In the genomic region with DNA sequence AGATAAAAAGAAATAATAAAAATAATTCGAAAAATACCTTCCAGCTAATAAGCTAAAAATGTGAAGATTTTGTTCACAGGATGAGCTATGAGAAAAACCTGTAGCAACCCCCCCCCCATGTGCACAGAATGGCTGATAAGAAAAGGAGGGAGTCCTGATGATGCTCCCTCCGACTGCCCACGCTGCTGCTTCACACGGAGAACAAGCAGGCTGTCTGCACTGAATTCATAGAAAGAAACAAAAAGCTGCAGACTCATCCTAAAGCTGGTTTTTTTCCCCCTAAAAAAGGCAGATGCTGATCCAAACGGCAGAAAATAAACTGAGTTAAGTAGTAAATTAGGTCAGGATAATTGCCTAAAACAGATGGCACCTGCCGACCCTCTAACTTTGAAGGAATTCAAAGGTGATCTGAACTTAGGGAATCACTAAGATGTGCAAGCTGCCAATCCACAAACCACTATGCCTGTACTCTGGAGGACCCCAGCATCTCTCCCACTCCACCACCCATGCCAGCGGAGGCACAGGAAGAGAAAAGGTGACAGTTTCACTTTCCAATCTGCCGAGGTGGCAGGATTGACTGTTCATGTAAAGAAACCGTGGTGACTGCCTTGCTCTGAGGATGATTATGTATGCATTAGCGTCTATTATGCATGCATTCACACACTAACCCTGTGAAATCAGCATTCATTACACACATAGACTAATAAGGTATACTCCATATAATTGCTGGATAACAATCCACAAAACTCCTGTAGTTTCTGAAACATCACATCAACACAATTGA, we compare ENCODE assay signal across 19 mouse cellular contexts.
A peak's percentile ranks its signal among the peaks of the same experiment; 100 is the strongest.
DNase-seq lines count a peak whose midpoint lies in the region; ATAC-seq and TF ChIP-seq lines count a peak whose summit lies in the region.
"Had no signal": no experiment of that assay in that cellular context is flagged by ENCODE, and none has a peak within 500 bp of the region (broad histone marks: within the 10 kb centered on the region; RNA-seq: fewer than 3 reads in every experiment).

No protein-coding gene starts in this region.

- 63% methylated on average over 10 of the region's 10 CpGs for WGBS in hindbrain, embryonic 13.5 days
- WGBS in hindbrain, embryonic 14.5 days = 66% methylated on average over 10 of the region's 10 CpGs
- WGBS in midbrain, embryonic 15.5 days = 54% methylated on average over 10 of the region's 10 CpGs
- WGBS in midbrain, embryonic 11.5 days = 83% methylated on average over 10 of the region's 10 CpGs
- WGBS in lung, adult 2 months = 73% methylated on average over 10 of the region's 10 CpGs

- 0 out of 2 replicates have a peak overlapping the region, but pooled peaks have one; percentile 5 for H3K27ac ChIP-seq in hindbrain, embryonic 13.5 days
- no peak overlapping the region for H3K27ac ChIP-seq in hindbrain, embryonic 14.5 days
- 0 out of 2 replicates have a peak overlapping the region, but pooled peaks have one; percentile 13 for H3K27ac ChIP-seq in midbrain, embryonic 15.5 days
- H3K27ac ChIP-seq in midbrain, embryonic 11.5 days (ENCODE audit: low read depth, low read length) = no peak overlapping the region
- H3K27ac ChIP-seq: embryonic facial prominence, embryonic 13.5 days; heart, embryonic 13.5 days; hindbrain, embryonic 10.5 days; macrophage; neural tube, embryonic 15.5 days had no signal

- no peak overlapping the region for H3K4me3 ChIP-seq in hindbrain, embryonic 13.5 days
- H3K4me3 ChIP-seq in hindbrain, embryonic 14.5 days (replicated peaks; ENCODE audit: low read length) = no peak overlapping the region
- H3K4me3 ChIP-seq in midbrain, embryonic 15.5 days = no peak overlapping the region
- no peak overlapping the region for H3K4me3 ChIP-seq in midbrain, embryonic 11.5 days (ENCODE audit: low read depth, low read length)
- H3K4me3 ChIP-seq in lung, adult 2 months (replicated peaks; ENCODE audit: extremely low read depth, low read depth, low read length) = no peak overlapping the region
- H3K4me3 ChIP-seq: embryonic facial prominence, embryonic 13.5 days; heart, embryonic 13.5 days; hindbrain, embryonic 10.5 days; neural tube, embryonic 15.5 days had no signal

- H3K27me3 ChIP-seq in hindbrain, embryonic 13.5 days = no peaks in the 10 kb centered on the region
- no peaks in the 10 kb centered on the region for H3K27me3 ChIP-seq in hindbrain, embryonic 14.5 days (ENCODE audit: control insufficient read depth, insufficient read depth, low read length)
- H3K27me3 ChIP-seq in midbrain, embryonic 15.5 days (replicated peaks) = no peaks in the 10 kb centered on the region
- no peaks in the 10 kb centered on the region for H3K27me3 ChIP-seq in midbrain, embryonic 11.5 days (ENCODE audit: control insufficient read depth, insufficient read depth, low read length)
- H3K27me3 ChIP-seq: embryonic facial prominence, embryonic 13.5 days; heart, embryonic 13.5 days; neural tube, embryonic 15.5 days had no signal

- H3K4me1 ChIP-seq in hindbrain, embryonic 13.5 days (replicated peaks) = peaks cover 7% of the 10 kb centered on the region; the same call in 1 of the 2 replicates
- no peaks in the 10 kb centered on the region for H3K4me1 ChIP-seq in hindbrain, embryonic 14.5 days (replicated peaks; ENCODE audit: control insufficient read depth, insufficient read depth, low read length)
- H3K4me1 ChIP-seq in midbrain, embryonic 15.5 days = peaks cover 10% of the 10 kb centered on the region
- no peaks in the 10 kb centered on the region for H3K4me1 ChIP-seq in midbrain, embryonic 11.5 days (ENCODE audit: control insufficient read depth, insufficient read depth, low read length)
- H3K4me1 ChIP-seq in lung, adult 2 months (ENCODE audit: control insufficient read depth, insufficient read depth, low read length) = peaks cover 6% of the 10 kb centered on the region; the same call in 1 of the 2 replicates
- H3K4me1 ChIP-seq: hindbrain, embryonic 10.5 days had no signal

- peaks cover 26% of the 10 kb centered on the region for H3K36me3 ChIP-seq in hindbrain, embryonic 13.5 days
- H3K36me3 ChIP-seq in hindbrain, embryonic 14.5 days (replicated peaks; ENCODE audit: control insufficient read depth, insufficient read depth) = peaks cover 11% of the 10 kb centered on the region
- H3K36me3 ChIP-seq in midbrain, embryonic 15.5 days (replicated peaks) = no peaks in the 10 kb centered on the region
- H3K36me3 ChIP-seq in midbrain, embryonic 11.5 days (ENCODE audit: control insufficient read depth, insufficient read depth, low read length) = peaks cover 6% of the 10 kb centered on the region
- H3K36me3 ChIP-seq: G1E had no signal

- H3K4me2 ChIP-seq in hindbrain, embryonic 13.5 days = no peak overlapping the region
- H3K4me2 ChIP-seq in hindbrain, embryonic 14.5 days (replicated peaks) = no peak overlapping the region
- H3K4me2 ChIP-seq in midbrain, embryonic 15.5 days = no peak overlapping the region
- no peak overlapping the region for H3K4me2 ChIP-seq in midbrain, embryonic 11.5 days
- H3K4me2 ChIP-seq: embryonic facial prominence, embryonic 13.5 days; heart, embryonic 13.5 days; lung, embryonic 14.5 days; neural tube, embryonic 15.5 days had no signal

- H3K9ac ChIP-seq in hindbrain, embryonic 13.5 days = no peak overlapping the region
- H3K9ac ChIP-seq in hindbrain, embryonic 14.5 days = no peak overlapping the region
- no peak overlapping the region for H3K9ac ChIP-seq in midbrain, embryonic 15.5 days
- H3K9ac ChIP-seq in midbrain, embryonic 11.5 days (ENCODE audit: low read length) = no peak overlapping the region
- H3K9ac ChIP-seq: embryonic facial prominence, embryonic 13.5 days; heart, embryonic 13.5 days; lung, embryonic 14.5 days; neural tube, embryonic 15.5 days had no signal

- TF ChIP-seq CTCF in lung, adult 2 months (IDR thresholded peaks at IDR 0.05; ENCODE audit: insufficient read depth, low read length) = no peak

- TF ChIP-seq POLR2A in lung, adult 2 months (IDR thresholded peaks at IDR 0.05; ENCODE audit: borderline replicate concordance, extremely low read depth, low read depth, low read length) = no peak

- H3K9me3 ChIP-seq in hindbrain, embryonic 13.5 days = no peaks in the 10 kb centered on the region
- no peaks in the 10 kb centered on the region for H3K9me3 ChIP-seq in hindbrain, embryonic 14.5 days (ENCODE audit: control insufficient read depth, low read length)
- no peaks in the 10 kb centered on the region for H3K9me3 ChIP-seq in midbrain, embryonic 15.5 days
- H3K9me3 ChIP-seq in midbrain, embryonic 11.5 days (ENCODE audit: control insufficient read depth, low read length) = no peaks in the 10 kb centered on the region
- H3K9me3 ChIP-seq: embryonic facial prominence, embryonic 13.5 days; G1E; heart, embryonic 13.5 days; hindbrain, embryonic 10.5 days; neural tube, embryonic 15.5 days had no signal

- ATAC-seq in hindbrain, embryonic 13.5 days (ENCODE audit: low FRiP score) = no peak
- no peak for ATAC-seq in hindbrain, embryonic 14.5 days (ENCODE audit: low FRiP score)
- peak; percentile 48; the same call in 1 of the 2 replicates for ATAC-seq in midbrain, embryonic 15.5 days (replicated peaks)
- ATAC-seq in midbrain, embryonic 11.5 days (ENCODE audit: low FRiP score) = no peak
- 0 out of 4 replicates have a peak, but pooled peaks have one; percentile 13 to 33 for ATAC-seq in hematopoietic stem cell, adult 5-6 weeks (replicated peaks in 1 of 2; ENCODE audit: insufficient read depth in 1 of 2, low FRiP score in 2 of 2, low TSS enrichment in 1 of 2, low read depth in 1 of 2, poor library complexity in 2 of 2, severe bottlenecking in 2 of 2)

- DNase-seq in hindbrain, embryonic 14.5 days (ENCODE audit: low spot score) = no peak
- no peak for DNase-seq in midbrain, embryonic 11.5 days (ENCODE audit: low spot score, missing footprints)
- DNase-seq in testis, postnatal 10 days (ENCODE audit: low spot score) = no peak
- no peak for DNase-seq in lung, adult 2 months
- DNase-seq: cerebellum, adult 18-20 months; kidney, postnatal 10 days; liver; lung, embryonic 14.5 days; retina, postnatal 1 day; thymus, adult 18-20 months had no signal

Comparison
In these comparisons a context has a peak if more than half of its experiments do, and no peak if none do; other contexts are left out.
1. ATAC-seq: peak in midbrain, embryonic 15.5 days (single experiment) and hematopoietic stem cell, adult 5-6 weeks (2 of 2); none in hindbrain, embryonic 13.5 days (single experiment), hindbrain, embryonic 14.5 days (single experiment) and midbrain, embryonic 11.5 days (single experiment).
2. H3K27ac ChIP-seq: peak in hindbrain, embryonic 13.5 days (single experiment) and midbrain, embryonic 15.5 days (single experiment); none in hindbrain, embryonic 14.5 days (single experiment) and midbrain, embryonic 11.5 days (single experiment).